Mouse (Mus musculus) spleen, adult 2 months (tissue): ENCODE results near the gene Capn3. TPM values are rescaled to one million over a fixed set of nuclear protein-coding genes. Genes with fewer than 3 reads are reported as not detected.

Experiments used
- DNase-seq, 2 experiments: peaks; one replicate each; pipeline versions ENCODE4 v3.0.0 to v3.0.0-alpha.2; 2012 to 2021; ENCODE audit warnings: low spot score in 2 of 2, low read depth in 1 of 2
- H3K27ac ChIP-seq: fragments of 200-500 bp; 2 replicates; pipeline ENCODE4 v1.5.1; 2012; ENCODE audit warnings: low read length, inconsistent platforms; ENCODE audit not compliant: insufficient read depth
- H3K27me3 ChIP-seq: fragments of 200-500 bp; 2 replicates; pipeline ENCODE4 v1.6.1; 2012; ENCODE audit warnings: mild to moderate bottlenecking, moderate library complexity, low read length, inconsistent platforms; ENCODE audit not compliant: control insufficient read depth, insufficient read depth
- H3K36me3 ChIP-seq: fragments of 200-500 bp; 2 replicates; pipeline ENCODE4 v1.6.1; 2012; ENCODE audit warnings: mild to moderate bottlenecking, low read length, inconsistent platforms; ENCODE audit not compliant: control insufficient read depth, insufficient read depth
- H3K4me1 ChIP-seq: fragments of 200-500 bp; 2 replicates; pipeline ENCODE4 v1.6.1; 2011; ENCODE audit warnings: inconsistent platforms; ENCODE audit not compliant: control insufficient read depth, insufficient read depth, insufficient read length
- H3K4me3 ChIP-seq: fragments of 200-500 bp; 2 replicates; pipeline ENCODE4 v1.5.1; 2011; ENCODE audit warnings: mild to moderate bottlenecking, inconsistent platforms; ENCODE audit not compliant: insufficient read depth, insufficient read length; ENCODE audit errors: extremely low read depth
- CTCF ChIP-seq: fragments of 200-500 bp; IDR thresholded peaks from 2 replicates; pipeline ENCODE4 v1.5.1; 2011; ENCODE audit warnings: mild to moderate bottlenecking, inconsistent platforms; ENCODE audit not compliant: insufficient read depth, insufficient read length, insufficient replicate concordance; ENCODE audit errors: extremely low read depth
- POLR2A ChIP-seq: fragments of 200-500 bp; IDR thresholded peaks from 2 replicates; pipeline ENCODE4 v1.6.1; 2011; ENCODE audit warnings: low read depth, low read length, inconsistent platforms
- WGBS: fragments of 180-500 bp; shearing (Covaris S2); methylation state at CpG from one replicate; pipeline ENCODE4 v1.1.7; 2018; 5-methylcytosine and 5-hydroxymethylcytosine counted together
- polyA plus RNA-seq: library from polyadenylated mRNA; depleted of rRNA; stranded (reverse); fragments of >200 nt; gene quantifications from 2 replicates; pipeline ENCODE4 v1.2.3, GENCODE M21; 2012

The Capn3 gene
- polyA plus RNA-seq, 1 experiment = 2.0 TPM

GRCm38 (mm10) chr2:120447306-120447705 lies 8.5 kb upstream of the Capn3 start:
- no peak for DNase-seq
- TF ChIP-seq POLR2A = no peak
- TF ChIP-seq CTCF = no peak
- Histone ChIP-seq H3K4me3 (no peak overlapping the region), H3K4me1 (no peaks in the 10 kb centered on the region), H3K27ac (no peak overlapping the region), H3K36me3 (peaks cover 5% of the 10 kb centered on the region; the same call in 1 of the 2 replicates), H3K27me3 (no peaks in the 10 kb centered on the region)
- 96% methylated on average over 1 of the region's 1 CpGs for WGBS

GRCm38 (mm10) chr2:120450724-120451123 lies 5.1 kb upstream of the Capn3 start:
- H3K27me3 ChIP-seq = no peaks in the 10 kb centered on the region
- TF ChIP-seq POLR2A (no peak), CTCF (no peak)
- peaks cover 13% of the 10 kb centered on the region for H3K36me3 ChIP-seq
- no peaks in the 10 kb centered on the region for H3K4me1 ChIP-seq
- H3K27ac ChIP-seq = no peak overlapping the region
- 74% methylated on average over 6 of the region's 6 CpGs for WGBS
- no peak for DNase-seq
- no peak overlapping the region for H3K4me3 ChIP-seq

GRCm38 (mm10) chr2:120452600-120452999 lies 3.2 kb upstream of the Capn3 start:
- H3K27ac ChIP-seq = no peak overlapping the region
- H3K36me3 ChIP-seq = peaks cover 16% of the 10 kb centered on the region
- no peak for DNase-seq
- no peaks in the 10 kb centered on the region for H3K4me1 ChIP-seq
- 89% methylated on average over 4 of the region's 4 CpGs for WGBS
- H3K4me3 ChIP-seq = no peak overlapping the region
- TF ChIP-seq POLR2A (no peak), CTCF (no peak)
- no peaks in the 10 kb centered on the region for H3K27me3 ChIP-seq

DNA sequence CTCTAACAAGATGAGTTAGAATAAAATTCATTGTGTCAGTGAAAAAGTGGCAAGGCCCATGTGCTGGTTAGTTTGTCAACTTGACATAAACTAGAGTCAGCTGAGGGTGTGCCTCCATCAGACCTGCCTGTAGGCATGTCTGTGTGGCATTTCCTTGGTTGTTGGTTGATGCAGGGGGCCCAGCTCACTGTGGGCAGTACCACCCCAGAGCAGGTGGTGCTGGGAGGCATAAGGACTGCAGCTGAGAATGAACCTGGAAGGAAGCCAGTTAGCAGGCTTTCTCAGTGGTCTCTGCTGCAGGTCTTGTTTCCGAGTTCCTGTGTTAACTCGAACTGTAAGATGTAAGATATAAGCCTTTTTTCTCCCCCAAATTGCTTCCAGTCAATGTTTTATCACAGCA lies 832 bp upstream of the Capn3 start:
- H3K4me1 ChIP-seq = no peaks in the 10 kb centered on the region
- H3K27ac ChIP-seq = no peak overlapping the region
- no peak for TF ChIP-seq POLR2A
- no peak for TF ChIP-seq CTCF
- DNase-seq = no peak
- peaks cover 17% of the 10 kb centered on the region for H3K36me3 ChIP-seq
- 22% methylated on average over 2 of the region's 2 CpGs for WGBS
- no peaks in the 10 kb centered on the region for H3K27me3 ChIP-seq
- no peak overlapping the region for H3K4me3 ChIP-seq

GRCm38 (mm10) chr2:120460216-120460615 lies 4.4 kb downstream of the Capn3 start:
- Histone ChIP-seq H3K27ac (no peak overlapping the region), H3K4me3 (no peak overlapping the region), H3K27me3 (no peaks in the 10 kb centered on the region), H3K4me1 (no peaks in the 10 kb centered on the region), H3K36me3 (peaks cover 13% of the 10 kb centered on the region)
- TF ChIP-seq CTCF (no peak), POLR2A (no peak)
- 94% methylated on average over 4 of the region's 4 CpGs for WGBS
- DNase-seq = no peak

- H3K4me3 ChIP-seq = no peak overlapping the region
- WGBS = 48% methylated on average over 7 of the region's 7 CpGs
- H3K4me1 ChIP-seq = no peaks in the 10 kb centered on the region
- H3K36me3 ChIP-seq = peaks cover 10% of the 10 kb centered on the region
- no peak for DNase-seq
- no peaks in the 10 kb centered on the region for H3K27me3 ChIP-seq
- TF ChIP-seq CTCF (no peak), POLR2A (no peak)
- no peak overlapping the region for H3K27ac ChIP-seq
These were observed 7.5 kb downstream of the Capn3 start for GRCm38 (mm10) chr2:120463328-120463727.

- Histone ChIP-seq H3K4me3 (no peak overlapping the region), H3K27ac (no peak overlapping the region), H3K27me3 (no peaks in the 10 kb centered on the region), H3K36me3 (peaks cover 10% of the 10 kb centered on the region), H3K4me1 (no peaks in the 10 kb centered on the region)
- no peak for DNase-seq
- 82% methylated on average over 8 of the region's 8 CpGs for WGBS
- TF ChIP-seq POLR2A (no peak), CTCF (no peak)
These were observed 8.3 kb downstream of the Capn3 start for GRCm38 (mm10) chr2:120464091-120464490.
